Mouse (Mus musculus): ENCODE data around the gene Tlr6. TPM values are rescaled to one million over a fixed set of nuclear protein-coding genes. Genes with fewer than 3 reads are reported as not detected.

Tlr6 gene
- polyA plus RNA-seq, 1 experiment = 0.87 TPM

- H3K79me2 ChIP-seq (ENCODE audit: control insufficient read depth, insufficient read depth) = no peaks in the 10 kb centered on the region
- no peak for TF ChIP-seq CTCF (IDR thresholded peaks at IDR 0.05; ENCODE audit: control insufficient read depth, insufficient read depth, insufficient read length)
- no peak for TF ChIP-seq USF1 (IDR thresholded peaks at IDR 0.05; ENCODE audit: low read depth)
- no peak for TF ChIP-seq CEBPB (IDR thresholded peaks at IDR 0.05; ENCODE audit: low read depth)
- no peak for TF ChIP-seq MYOD1 (IDR thresholded peaks at IDR 0.05; ENCODE audit: control insufficient read depth, insufficient read length, low read depth)
- no peak for TF ChIP-seq MYOG (IDR thresholded peaks at IDR 0.05; ENCODE audit: control insufficient read depth, extremely low read depth, insufficient read length)
- TF ChIP-seq MAX (IDR thresholded peaks at IDR 0.05) = no peak
- no peak for TF ChIP-seq FOSL1 (IDR thresholded peaks at IDR 0.05; ENCODE audit: insufficient read depth, low read length, poor library complexity, severe bottlenecking)
- H3K4me3 ChIP-seq (ENCODE audit: insufficient read depth, poor library complexity, severe bottlenecking) = no peak overlapping the region
- peaks cover 8% of the 10 kb centered on the region for H3K36me3 ChIP-seq (ENCODE audit: control insufficient read depth, insufficient read depth)
- H3K79me3 ChIP-seq (ENCODE audit: low read depth) = no peaks in the 10 kb centered on the region
- no peaks in the 10 kb centered on the region for H3K27me3 ChIP-seq (ENCODE audit: control insufficient read depth, insufficient read depth, insufficient read length)
- no peak overlapping the region for H3ac ChIP-seq (ENCODE audit: control insufficient read depth, insufficient read length, low read depth)
These were observed 35.5 kb upstream of the Tlr6 start for GRCm38 (mm10) chr5:64995408-64995807.

- no peak overlapping the region for H3ac ChIP-seq (ENCODE audit: control insufficient read depth, insufficient read length, low read depth)
- H3K27me3 ChIP-seq (ENCODE audit: control insufficient read depth, insufficient read depth, insufficient read length) = no peaks in the 10 kb centered on the region
- H3K36me3 ChIP-seq (ENCODE audit: control insufficient read depth, insufficient read depth) = peaks cover 8% of the 10 kb centered on the region
- no peak overlapping the region for H3K4me3 ChIP-seq (ENCODE audit: insufficient read depth, poor library complexity, severe bottlenecking)
- peak; percentile 43 for TF ChIP-seq USF1 (IDR thresholded peaks at IDR 0.05; ENCODE audit: low read depth)
- peak; percentile 57 for TF ChIP-seq MYOD1 (IDR thresholded peaks at IDR 0.05; ENCODE audit: control insufficient read depth, insufficient read length, low read depth)
- no peak for TF ChIP-seq CTCF (IDR thresholded peaks at IDR 0.05; ENCODE audit: control insufficient read depth, insufficient read depth, insufficient read length)
- TF ChIP-seq FOSL1 (IDR thresholded peaks at IDR 0.05; ENCODE audit: insufficient read depth, low read length, poor library complexity, severe bottlenecking) = no peak
- no peak for TF ChIP-seq CEBPB (IDR thresholded peaks at IDR 0.05; ENCODE audit: low read depth)
- TF ChIP-seq MYOG (IDR thresholded peaks at IDR 0.05; ENCODE audit: control insufficient read depth, extremely low read depth, insufficient read length) = no peak
- no peak for TF ChIP-seq MAX (IDR thresholded peaks at IDR 0.05)
- H3K79me3 ChIP-seq (ENCODE audit: low read depth) = no peaks in the 10 kb centered on the region
- no peaks in the 10 kb centered on the region for H3K79me2 ChIP-seq (ENCODE audit: control insufficient read depth, insufficient read depth)
These were observed 32.6 kb upstream of the Tlr6 start for GRCm38 (mm10) chr5:64992540-64992939.

GRCm38 (mm10) chr5:64989940-64990339 lies 30.0 kb upstream of the Tlr6 start:
- Histone ChIP-seq H3K4me3 (ENCODE audit: insufficient read depth, poor library complexity, severe bottlenecking) (no peak overlapping the region), H3K79me3 (ENCODE audit: low read depth) (no peaks in the 10 kb centered on the region), H3K36me3 (ENCODE audit: control insufficient read depth, insufficient read depth) (no peaks in the 10 kb centered on the region), H3ac (ENCODE audit: control insufficient read depth, insufficient read length, low read depth) (no peak overlapping the region), H3K27me3 (ENCODE audit: control insufficient read depth, insufficient read depth, insufficient read length) (no peaks in the 10 kb centered on the region), H3K79me2 (ENCODE audit: control insufficient read depth, insufficient read depth) (no peaks in the 10 kb centered on the region)
- TF ChIP-seq USF1 (IDR thresholded peaks at IDR 0.05; ENCODE audit: low read depth) = no peak
- TF ChIP-seq CTCF (IDR thresholded peaks at IDR 0.05; ENCODE audit: control insufficient read depth, insufficient read depth, insufficient read length) = no peak

- Histone ChIP-seq H3K79me2 (ENCODE audit: control insufficient read depth, insufficient read depth) (no peaks in the 10 kb centered on the region), H3K27me3 (ENCODE audit: control insufficient read depth, insufficient read depth, insufficient read length) (no peaks in the 10 kb centered on the region), H3K4me3 (ENCODE audit: insufficient read depth, poor library complexity, severe bottlenecking) (no peak overlapping the region), H3K36me3 (ENCODE audit: control insufficient read depth, insufficient read depth) (peaks cover 1% of the 10 kb centered on the region), H3ac (ENCODE audit: control insufficient read depth, insufficient read length, low read depth) (no peak overlapping the region), H3K79me3 (ENCODE audit: low read depth) (no peaks in the 10 kb centered on the region)
- TF ChIP-seq USF1 (IDR thresholded peaks at IDR 0.05; ENCODE audit: low read depth) (no peak), FOSL1 (IDR thresholded peaks at IDR 0.05; ENCODE audit: insufficient read depth, low read length, poor library complexity, severe bottlenecking) (no peak), MYOG (IDR thresholded peaks at IDR 0.05; ENCODE audit: control insufficient read depth, extremely low read depth, insufficient read length) (no peak), CEBPB (IDR thresholded peaks at IDR 0.05; ENCODE audit: low read depth) (no peak), MAX (IDR thresholded peaks at IDR 0.05) (no peak), MYOD1 (IDR thresholded peaks at IDR 0.05; ENCODE audit: control insufficient read depth, insufficient read length, low read depth) (no peak), CTCF (IDR thresholded peaks at IDR 0.05; ENCODE audit: control insufficient read depth, insufficient read depth, insufficient read length) (no peak)
These were observed 26.1 kb upstream of the Tlr6 start for GRCm38 (mm10) chr5:64985971-64986370.

DNA sequence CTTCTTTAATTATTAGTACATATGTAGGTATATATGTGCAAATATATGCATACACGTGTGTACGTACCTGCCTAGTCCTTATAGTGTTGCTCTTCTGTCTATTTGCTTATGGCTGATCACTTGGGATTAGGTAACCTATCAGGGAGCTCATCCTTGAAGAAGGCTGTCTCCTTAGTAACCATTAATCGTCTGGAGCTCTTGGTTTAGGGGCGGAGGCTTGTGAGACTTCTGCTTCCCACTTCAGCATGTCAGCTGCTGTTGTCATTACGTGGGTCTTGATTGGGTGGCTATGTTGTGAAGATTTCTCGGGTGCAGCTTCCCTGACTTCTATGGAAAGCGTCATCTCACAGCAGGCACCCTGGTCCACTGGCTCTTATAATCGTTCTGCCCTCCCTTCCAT lies 17.2 kb upstream of the Tlr6 start:
- TF ChIP-seq MAX (IDR thresholded peaks at IDR 0.05) = no peak
- TF ChIP-seq CTCF (IDR thresholded peaks at IDR 0.05; ENCODE audit: control insufficient read depth, insufficient read depth, insufficient read length) = no peak
- no peak for TF ChIP-seq FOSL1 (IDR thresholded peaks at IDR 0.05; ENCODE audit: insufficient read depth, low read length, poor library complexity, severe bottlenecking)
- no peak for TF ChIP-seq MYOD1 (IDR thresholded peaks at IDR 0.05; ENCODE audit: control insufficient read depth, insufficient read length, low read depth)
- TF ChIP-seq USF1 (IDR thresholded peaks at IDR 0.05; ENCODE audit: low read depth) = no peak
- TF ChIP-seq MYOG (IDR thresholded peaks at IDR 0.05; ENCODE audit: control insufficient read depth, extremely low read depth, insufficient read length) = no peak
- no peak for TF ChIP-seq CEBPB (IDR thresholded peaks at IDR 0.05; ENCODE audit: low read depth)
- H3K79me2 ChIP-seq (ENCODE audit: control insufficient read depth, insufficient read depth) = no peaks in the 10 kb centered on the region

DNA sequence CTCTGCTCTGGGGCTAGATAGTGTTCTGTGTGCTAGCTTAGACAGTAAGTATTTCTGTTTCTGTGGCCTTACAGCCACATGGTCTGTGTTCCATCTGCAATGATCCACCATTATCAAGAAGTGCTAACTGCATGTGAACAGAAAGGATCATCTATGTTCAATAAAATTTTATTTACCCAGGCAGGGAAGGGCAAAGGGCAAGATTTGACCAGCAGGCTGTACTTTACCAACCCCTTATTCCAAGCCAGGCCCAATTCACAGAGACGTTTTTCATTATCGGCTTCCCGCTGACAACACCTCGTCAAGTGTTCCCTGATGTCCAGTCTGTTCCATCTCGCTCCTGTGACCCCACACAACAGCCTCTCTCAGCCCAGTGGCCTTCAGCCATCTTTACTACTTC lies 15.2 kb upstream of the Tlr6 start:
- Histone ChIP-seq H3K36me3 (ENCODE audit: control insufficient read depth, insufficient read depth) (peaks cover 8% of the 10 kb centered on the region), H3K4me3 (ENCODE audit: insufficient read depth, poor library complexity, severe bottlenecking) (no peak overlapping the region), H3K79me2 (ENCODE audit: control insufficient read depth, insufficient read depth) (peaks cover 8% of the 10 kb centered on the region), H3ac (ENCODE audit: control insufficient read depth, insufficient read length, low read depth) (no peak overlapping the region), H3K27me3 (ENCODE audit: control insufficient read depth, insufficient read depth, insufficient read length) (no peaks in the 10 kb centered on the region), H3K79me3 (ENCODE audit: low read depth) (no peaks in the 10 kb centered on the region)
- no peak for TF ChIP-seq USF1 (IDR thresholded peaks at IDR 0.05; ENCODE audit: low read depth)

More for the DNA sequence above, 17.2 kb upstream of the Tlr6 start:
- no peaks in the 10 kb centered on the region for H3K79me3 ChIP-seq (ENCODE audit: low read depth)
- H3K4me3 ChIP-seq (ENCODE audit: insufficient read depth, poor library complexity, severe bottlenecking) = no peak overlapping the region
- H3ac ChIP-seq (ENCODE audit: control insufficient read depth, insufficient read length, low read depth) = no peak overlapping the region
- H3K36me3 ChIP-seq (ENCODE audit: control insufficient read depth, insufficient read depth) = peaks cover 17% of the 10 kb centered on the region
- no peaks in the 10 kb centered on the region for H3K27me3 ChIP-seq (ENCODE audit: control insufficient read depth, insufficient read depth, insufficient read length)

All from C2C12 (cell line).